Mouse (Mus musculus): ENCODE measurements around the gene Rassf3.

GRCm38 (mm10) chr10:121385695-121386094 is 90.5 kb downstream of the Rassf3 start:
- TF ChIP-seq CTCF (conservative IDR thresholded peaks at IDR 0.05; ENCODE audit: low read length) (no peak), NANOG (IDR thresholded peaks at IDR 0.05; ENCODE audit: borderline replicate concordance, low read length) (no peak)
